Mouse (Mus musculus) erythroblast, adult 5-6 weeks (primary cell): Measurements from ENCODE around the gene Fermt3. TPM values are rescaled to one million over a fixed set of nuclear protein-coding genes. Genes with fewer than 3 reads are reported as not detected.
"Not testable (repeated sequence)": the region's sequence is repeated elsewhere in the genome, so short reads cannot be mapped to it uniquely, and the experiment has no call there.

Source experiments
- ATAC-seq: replicated peaks from 2 replicates; pipeline ENCODE4 v1.8.0; 2016; ENCODE audit warnings: moderate number of reproducible peaks, mild to moderate bottlenecking, moderate TSS enrichment, inconsistent platforms; ENCODE audit not compliant: poor library complexity, low FRiP score, severe bottlenecking
- total RNA-seq, 2 experiments: library from RNA; stranded (forward) in 1 of 2; stranded (reverse) in 1 of 2; fragments of 150-400 nt in 1 of 2; fragments of 200-764, 138-1000 nt in 1 of 2; gene quantifications; 2 replicates each; pipeline versions ENCODE4 v1.2.3 to v1.2.4; 2015 to 2017; ENCODE audit warnings: low replicate concordance in 2 of 2

The Fermt3 gene
- total RNA-seq, 2 experiments from 2014 or later: 20.8 to 49.0 TPM

- ATAC-seq: peak; percentile 5; the same call in 1 of the 2 replicates
These were observed 26.1 kb downstream of the Fermt3 start for GRCm38 (mm10) chr19:6993011-6993770.

GRCm38 (mm10) chr19:6992011-6992858, 27.0 kb downstream of the Fermt3 start, which contains the start of gene Dnajc4:
Gene Dnajc4, minus strand, starts transcription at chr19:6992572.
- ATAC-seq: peak; percentile 92

GRCm38 (mm10) chr19:6991166-6991565, 28.1 kb downstream of the Fermt3 start:
- not testable (repeated sequence) for ATAC-seq

- ATAC-seq: no peak
These were observed 28.6 kb downstream of the Fermt3 start for GRCm38 (mm10) chr19:6990712-6991111.

GRCm38 (mm10) chr19:6989251-6989650, 30.0 kb downstream of the Fermt3 start:
- no peak for ATAC-seq

- ATAC-seq: no peak
These were observed 31.4 kb downstream of the Fermt3 start for GRCm38 (mm10) chr19:6987904-6988285.

- ATAC-seq: peak; percentile 52; the same call in 1 of the 2 replicates
These were observed 32.0 kb downstream of the Fermt3 start, which contains the start of gene Vegfb for GRCm38 (mm10) chr19:6987061-6987903. Gene Vegfb, minus strand, starts transcription at chr19:6987651.

GRCm38 (mm10) chr19:6985951-6986708, 33.1 kb downstream of the Fermt3 start:
- ATAC-seq: peak; percentile 13; the same call in 1 of the 2 replicates

GRCm38 (mm10) chr19:6985300-6985699, 34.0 kb downstream of the Fermt3 start:
- no peak for ATAC-seq

- no peak for ATAC-seq
These were observed 35.6 kb downstream of the Fermt3 start for GRCm38 (mm10) chr19:6983621-6984020.

- ATAC-seq: no peak
These were observed 37.8 kb downstream of the Fermt3 start for GRCm38 (mm10) chr19:6981465-6981864.

GRCm38 (mm10) chr19:6980381-6981093, 38.7 kb downstream of the Fermt3 start, which contains the start of gene Fkbp2:
Gene Fkbp2, minus strand, starts transcription at chr19:6980501.
- ATAC-seq: peak; percentile 82

GRCm38 (mm10) chr19:6979486-6980380, 39.5 kb downstream of the Fermt3 start:
- peak; percentile 84 for ATAC-seq

- no peak for ATAC-seq
These were observed 40.2 kb downstream of the Fermt3 start for GRCm38 (mm10) chr19:6979001-6979479.

GRCm38 (mm10) chr19:6978639-6978974, 40.7 kb downstream of the Fermt3 start:
- no peak for ATAC-seq

GRCm38 (mm10) chr19:6977759-6978638, 41.3 kb downstream of the Fermt3 start:
- no peak for ATAC-seq
